Mouse (Mus musculus) heart, adult 8-10 months (tissue): ENCODE data around the gene Il17d. TPM values are rescaled to one million over a fixed set of nuclear protein-coding genes. Genes with fewer than 3 reads are reported as not detected.

ENCODE experiments used
- DNase-seq: peaks from one replicate; pipeline ENCODE4 v3.0.0; 2022; ENCODE audit warnings: low spot score
- total RNA-seq, 4 experiments: library from RNA; stranded (reverse); gene quantifications; 2 replicates each; pipeline ENCODE4 v1.2.4; 2022

The Il17d gene
- 1 to 10 TPM; 3.3 to 5.0 (median 3.8) TPM for total RNA-seq

GRCm38 (mm10) chr14:57524671-57525387, at the start of gene Il17d:
TSS of gene Il17d (plus strand) at chr14:57524777.
- no peak for DNase-seq

DNA sequence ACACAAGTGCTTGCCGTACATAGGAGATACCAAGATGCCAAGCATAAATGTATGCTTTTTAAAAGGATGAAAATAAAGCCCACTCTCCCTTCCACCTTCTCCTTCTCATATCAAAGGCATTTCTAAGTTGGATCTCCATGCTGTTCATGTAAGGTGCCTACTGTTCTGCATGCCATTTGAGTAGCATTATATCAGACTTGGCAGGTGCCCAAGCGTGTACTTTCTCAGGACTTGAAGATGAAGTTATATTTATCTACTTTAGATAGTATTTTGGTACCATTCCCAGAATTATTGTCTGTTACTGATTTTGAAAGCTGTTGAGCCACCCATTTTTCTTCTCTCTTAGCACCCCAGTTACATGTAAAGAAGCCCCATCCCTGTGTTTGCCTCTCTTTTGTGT, 49.5 kb upstream of the Il17d start:
- no peak for DNase-seq

DNA sequence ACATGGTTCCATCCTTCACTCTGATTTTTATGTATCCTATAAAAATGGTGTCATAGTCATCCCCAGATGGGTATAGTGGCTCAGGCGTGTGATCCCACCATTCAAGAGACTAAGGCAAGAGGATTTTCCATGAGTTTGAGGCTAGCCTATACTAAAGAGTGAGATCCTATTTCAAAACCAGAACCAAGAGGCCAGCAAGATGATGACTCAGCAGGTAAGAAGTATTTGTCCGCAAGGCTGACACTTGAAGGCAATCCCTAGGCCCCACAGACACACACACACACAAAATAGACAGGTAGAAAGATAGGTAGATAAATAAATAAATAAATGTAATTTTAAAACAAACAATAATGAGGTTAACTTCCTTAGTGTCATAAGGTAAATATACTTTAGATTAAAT, 42.3 kb upstream of the Il17d start:
- DNase-seq: no peak

DNA sequence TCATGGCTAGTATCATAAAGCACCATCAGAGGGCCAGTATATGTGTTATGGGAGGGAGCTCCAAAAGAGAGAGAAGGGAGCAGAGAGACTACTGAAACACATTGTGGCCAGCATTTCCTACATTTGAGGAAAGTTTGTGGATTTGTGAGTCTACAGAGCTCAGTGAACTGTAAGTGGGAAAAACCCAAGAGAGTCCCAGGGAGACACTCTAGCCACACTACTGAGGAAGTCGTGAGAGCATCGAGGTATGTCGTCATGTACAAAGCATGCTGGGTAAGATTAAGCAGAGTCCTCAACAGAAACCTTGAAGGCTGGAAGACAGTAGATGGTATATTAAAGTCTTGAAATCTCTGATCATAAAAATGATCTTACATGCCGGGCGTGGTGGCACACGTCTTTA, 40.4 kb upstream of the Il17d start:
- DNase-seq: no peak

DNA sequence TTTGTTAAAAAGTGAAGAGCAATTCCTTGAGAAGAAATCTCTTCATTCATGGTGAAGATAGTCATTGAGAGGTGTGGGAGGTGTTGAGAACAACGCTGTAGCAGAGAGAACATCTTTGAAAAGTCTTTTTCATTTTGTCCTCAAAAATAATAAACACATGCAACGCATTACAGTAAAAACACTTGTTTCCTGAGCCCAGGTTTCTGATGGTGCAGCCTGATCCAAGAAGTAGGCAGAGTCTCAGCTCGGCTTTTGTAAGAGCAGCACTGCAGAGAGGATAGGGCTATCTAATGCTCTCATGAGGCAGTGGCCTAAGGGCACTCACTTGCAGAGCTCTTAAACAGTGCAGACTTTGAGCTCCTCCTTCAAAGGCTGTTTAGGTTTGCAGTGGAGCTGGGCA, 34.9 kb upstream of the Il17d start:
- no peak for DNase-seq

DNA sequence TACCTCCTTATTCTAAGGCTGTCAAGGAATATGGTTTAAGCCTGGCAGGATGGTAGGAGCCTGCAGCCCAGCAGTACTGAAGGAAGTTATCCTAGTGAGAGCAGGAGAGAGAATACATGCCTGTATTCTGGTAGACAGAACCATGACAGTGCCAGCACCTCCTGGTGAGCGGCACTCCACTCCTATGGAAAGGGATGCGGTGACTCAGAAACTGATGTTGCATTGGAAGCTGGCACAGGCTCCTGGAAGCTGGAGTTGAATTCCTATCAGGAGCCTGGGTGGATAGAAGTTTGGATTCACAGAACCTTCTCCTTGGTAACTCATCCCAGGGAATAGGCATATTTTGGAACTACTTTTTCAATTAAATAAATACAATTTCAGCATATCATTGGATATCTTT, 30.7 kb upstream of the Il17d start:
- DNase-seq: no peak

- no peak for DNase-seq
Observed at GRCm38 (mm10) chr14:57503729-57504128, 20.8 kb upstream of the Il17d start.

DNA sequence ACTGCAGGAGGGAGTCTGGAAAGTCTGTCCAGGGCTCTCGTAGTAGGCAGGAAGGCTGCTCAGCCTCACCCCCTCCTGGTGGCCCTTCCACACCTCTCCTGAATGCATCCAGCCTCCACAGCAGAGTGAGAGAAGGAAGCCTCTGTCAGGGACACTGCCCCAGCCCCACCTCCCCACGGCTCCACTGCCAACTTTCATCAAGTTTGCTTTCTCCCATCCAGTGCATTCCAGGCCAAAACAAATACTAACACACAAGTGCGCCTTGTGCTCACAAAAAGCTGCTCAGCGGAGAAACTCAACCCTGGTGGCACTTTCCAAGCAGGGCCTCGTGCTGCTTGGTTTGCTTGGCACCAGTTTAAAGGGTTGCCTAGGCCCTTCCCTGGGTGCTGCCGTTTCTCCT, 15.0 kb upstream of the Il17d start:
- no peak for DNase-seq

- DNase-seq: no peak
Observed at GRCm38 (mm10) chr14:57515156-57515762, 9.3 kb upstream of the Il17d start.

- no peak for DNase-seq
Observed at GRCm38 (mm10) chr14:57517001-57517400, 7.6 kb upstream of the Il17d start.

- no peak for DNase-seq
Observed at GRCm38 (mm10) chr14:57523762-57524161, 815 bp upstream of the Il17d start.

GRCm38 (mm10) chr14:57525388-57526049, 942 bp downstream of the Il17d start:
- no peak for DNase-seq

DNA sequence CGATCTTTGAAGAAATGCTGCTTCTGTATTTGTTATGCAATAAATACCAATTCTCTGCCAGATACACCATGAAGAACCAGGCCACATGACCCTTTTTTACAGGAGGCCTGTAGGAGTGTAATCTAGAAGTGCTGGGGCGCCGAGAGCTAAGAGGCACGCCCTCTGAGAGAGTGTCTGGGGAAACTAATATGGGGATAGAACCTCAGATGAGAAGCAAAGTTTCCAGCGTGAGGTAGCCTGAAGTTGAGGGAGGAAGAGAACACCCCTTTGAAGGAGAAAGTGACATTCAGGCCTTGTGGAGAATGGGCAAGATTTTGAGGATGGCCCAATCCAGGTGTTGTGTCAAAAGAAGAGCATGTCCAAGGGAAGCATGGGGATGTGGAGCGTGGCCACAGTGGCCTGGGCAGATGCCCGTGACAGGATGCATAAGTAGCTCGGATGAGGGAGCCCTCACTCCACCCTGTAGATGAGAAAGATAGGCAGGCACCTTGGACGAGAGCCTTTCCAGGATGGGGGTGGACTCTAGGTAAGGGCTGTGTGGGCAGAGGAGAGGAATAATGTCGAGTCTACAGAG, 1.6 kb downstream of the Il17d start:
- no peak for DNase-seq

DNA sequence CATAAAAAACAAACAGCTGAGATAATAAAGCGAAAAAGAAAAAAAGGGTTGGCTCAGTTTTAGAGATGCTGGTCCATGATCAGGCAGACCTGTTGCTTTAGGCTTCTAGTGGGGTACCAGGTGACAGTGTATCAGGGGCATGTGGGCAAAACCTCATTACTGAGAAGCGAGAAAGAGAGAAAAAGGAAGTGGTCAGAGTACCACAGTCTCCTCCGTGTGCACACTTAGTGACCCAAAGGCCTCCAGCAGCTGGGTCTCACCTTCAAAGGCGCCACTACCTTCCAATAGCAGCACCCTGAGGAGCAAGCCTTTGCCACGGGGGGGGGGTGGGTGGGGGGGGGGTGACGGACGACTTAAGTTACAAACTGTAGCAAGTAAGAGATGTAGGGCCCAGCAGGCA, 2.5 kb downstream of the Il17d start:
- DNase-seq: no peak

- DNase-seq: no peak
Observed at GRCm38 (mm10) chr14:57527598-57527997, 3.0 kb downstream of the Il17d start.

DNA sequence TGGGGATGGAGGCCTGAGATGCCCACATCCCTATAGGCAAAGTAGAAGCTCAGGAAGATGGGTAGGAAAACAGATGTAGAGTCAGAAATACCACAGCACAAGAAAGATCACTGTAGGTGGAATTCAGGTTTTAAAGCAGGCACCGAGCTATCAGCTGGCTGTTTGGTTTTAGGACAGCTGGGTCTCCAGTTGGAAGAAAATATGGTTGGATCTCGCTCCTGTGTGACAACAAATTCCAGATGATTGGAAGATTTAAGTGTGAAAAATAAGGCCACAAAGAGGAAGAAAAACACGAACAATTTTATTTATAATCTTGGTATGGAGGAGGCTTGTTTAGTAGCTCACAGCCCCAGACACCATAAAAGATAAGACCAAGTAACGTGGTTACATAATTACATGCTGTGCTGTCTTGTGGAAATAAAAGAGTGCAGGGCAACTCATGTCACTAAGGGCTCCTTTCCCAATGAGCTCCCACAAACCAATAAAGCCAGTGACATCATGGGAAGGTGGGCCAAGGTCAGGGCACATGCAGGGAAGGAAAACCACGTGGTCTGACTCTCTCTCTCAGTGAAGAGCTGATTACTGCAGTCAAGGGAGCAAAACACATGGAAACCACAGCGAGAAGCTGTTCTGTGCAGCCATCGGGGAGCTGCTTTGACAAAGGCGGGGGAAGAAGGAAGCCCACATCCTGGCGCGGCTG, 4.7 kb downstream of the Il17d start:
- peak; percentile 61 for DNase-seq

DNA sequence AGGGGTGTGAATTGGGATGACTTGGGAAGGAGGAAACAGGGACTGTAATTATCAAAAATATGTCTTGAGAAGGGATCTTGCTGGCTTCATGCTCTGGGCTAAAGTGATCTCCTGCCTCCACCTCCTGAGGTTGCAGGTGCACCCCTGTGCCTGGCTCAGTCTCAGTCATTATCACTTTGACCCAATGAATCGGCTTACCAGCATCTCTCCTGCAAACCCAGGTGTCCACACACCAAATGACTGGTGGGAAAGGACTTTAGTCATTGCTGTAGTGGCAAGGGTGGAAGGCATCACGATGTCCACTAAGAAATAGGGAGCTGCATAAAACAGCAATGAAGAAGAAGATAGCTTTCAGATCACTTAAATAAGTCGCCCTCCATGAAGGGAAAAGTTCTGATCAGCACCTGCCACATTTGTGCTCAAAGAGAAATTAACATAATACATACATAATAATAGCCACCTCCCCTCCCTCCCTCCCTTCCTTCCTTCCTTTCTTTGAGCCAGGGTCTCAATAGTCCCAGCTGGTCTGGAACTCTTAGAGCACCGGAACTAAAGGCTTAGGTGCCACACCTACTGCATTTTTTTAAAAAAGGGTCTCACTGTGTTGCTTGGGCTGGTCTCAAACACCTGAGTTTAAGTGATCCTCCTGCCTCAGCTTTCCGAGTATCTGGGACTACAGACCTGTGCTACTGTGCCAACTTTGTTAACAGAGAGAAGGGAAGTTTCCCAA, 5.4 kb downstream of the Il17d start:
- DNase-seq: no peak

- DNase-seq: no peak
Observed at GRCm38 (mm10) chr14:57532577-57532976, 8.0 kb downstream of the Il17d start.

- DNase-seq: peak; percentile 38
Observed at GRCm38 (mm10) chr14:57533214-57533613, 8.6 kb downstream of the Il17d start.

GRCm38 (mm10) chr14:57533841-57534240, 9.3 kb downstream of the Il17d start:
- no peak for DNase-seq

DNA sequence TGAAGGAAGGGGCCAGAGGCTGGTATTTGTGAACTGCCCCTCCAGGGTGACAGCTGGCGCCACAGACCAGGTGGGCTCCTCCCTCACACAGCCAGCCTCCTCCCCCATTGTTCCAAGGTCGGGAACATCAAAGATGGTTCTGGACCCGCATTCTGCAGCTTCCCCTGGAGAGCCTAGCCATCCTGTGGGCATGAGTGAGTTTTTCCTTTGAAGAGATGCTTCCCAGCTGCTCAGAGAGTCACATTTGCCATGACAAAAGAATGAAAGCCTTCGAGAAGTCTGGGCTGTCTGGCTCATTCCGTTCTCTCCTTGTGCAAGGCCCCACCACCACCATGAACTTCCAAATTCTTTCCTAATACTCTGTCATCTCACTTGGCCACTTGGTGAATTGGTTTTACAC, 9.8 kb downstream of the Il17d start:
- no peak for DNase-seq
